Mouse (Mus musculus) megakaryocyte, embryonic 14.5 days (primary cell): ENCODE data around the gene Mybpc1. TPM values are rescaled to one million over a fixed set of nuclear protein-coding genes. Genes with fewer than 3 reads are reported as not detected.
"Not testable (repeated sequence)": the region's sequence is repeated elsewhere in the genome, so short reads cannot be mapped to it uniquely, and the experiment has no call there.

ENCODE experiments used
- H3K27me3 ChIP-seq: replicated peaks from 2 replicates; pipeline ENCODE3; 2012; ENCODE audit warnings: inconsistent platforms
- H3K36me3 ChIP-seq: replicated peaks from 2 replicates; pipeline ENCODE3; 2012; ENCODE audit warnings: low read length, inconsistent platforms, mixed read lengths
- H3K4me1 ChIP-seq: 2 replicates; pipeline ENCODE4 v1.6.1; 2012; ENCODE audit warnings: inconsistent platforms
- H3K4me3 ChIP-seq: replicated peaks from 2 replicates; pipeline ENCODE3; 2012; ENCODE audit warnings: moderate library complexity, mild to moderate bottlenecking, inconsistent platforms
- H3K9me3 ChIP-seq: 2 replicates; pipeline ENCODE4 v1.6.1; 2012; ENCODE audit warnings: inconsistent platforms
- FLI1 ChIP-seq: IDR thresholded peaks from 2 replicates; pipeline ENCODE4 v1.6.1; 2012; ENCODE audit warnings: low read length, inconsistent platforms, mixed read lengths
- GATA1 ChIP-seq: IDR thresholded peaks from 3 replicates; pipeline ENCODE4 v1.6.1; 2012; ENCODE audit warnings: mixed read lengths, low read length, inconsistent platforms, borderline replicate concordance
- polyA plus RNA-seq: library from polyadenylated mRNA; stranded (reverse); fragments of >175 nt; gene quantifications from 2 replicates; pipeline ENCODE4 v1.2.3, GENCODE M21; 2012; ENCODE audit warnings: low replicate concordance; ENCODE audit not compliant: insufficient read depth

Mybpc1 gene
- polyA plus RNA-seq, 1 experiment = not detected

GRCm38 (mm10) chr10:88499993-88500392 lies 105.0 kb downstream of the Mybpc1 start:
- no peaks in the 10 kb centered on the region for H3K9me3 ChIP-seq
- TF ChIP-seq FLI1 = no peak
- no peak for TF ChIP-seq GATA1
- H3K4me3 ChIP-seq = no peak overlapping the region
- peaks cover 10% of the 10 kb centered on the region for H3K4me1 ChIP-seq
- H3K36me3 ChIP-seq = no peaks in the 10 kb centered on the region
- peaks cover 6% of the 10 kb centered on the region for H3K27me3 ChIP-seq

- H3K4me3 ChIP-seq = no peak overlapping the region
- H3K9me3 ChIP-seq = no peaks in the 10 kb centered on the region
- H3K27me3 ChIP-seq = no peaks in the 10 kb centered on the region
- no peaks in the 10 kb centered on the region for H3K36me3 ChIP-seq
- no peaks in the 10 kb centered on the region for H3K4me1 ChIP-seq
- TF ChIP-seq GATA1 = no peak
- no peak for TF ChIP-seq FLI1
Measured at GRCm38 (mm10) chr10:88496864-88497564, 107.9 kb downstream of the Mybpc1 start.

- no peaks in the 10 kb centered on the region for H3K36me3 ChIP-seq
- H3K27me3 ChIP-seq = no peaks in the 10 kb centered on the region
- H3K4me3 ChIP-seq = no peak overlapping the region
- TF ChIP-seq GATA1 = no peak
- TF ChIP-seq FLI1 = no peak
- no peaks in the 10 kb centered on the region for H3K9me3 ChIP-seq
- no peaks in the 10 kb centered on the region for H3K4me1 ChIP-seq
Measured at GRCm38 (mm10) chr10:88494959-88495587, 109.9 kb downstream of the Mybpc1 start.

- Histone ChIP-seq H3K27me3 (no peaks in the 10 kb centered on the region), H3K9me3 (no peaks in the 10 kb centered on the region), H3K4me1 (no peaks in the 10 kb centered on the region), H3K4me3 (no peak overlapping the region), H3K36me3 (no peaks in the 10 kb centered on the region)
- TF ChIP-seq FLI1 (no peak), GATA1 (no peak)
Measured at GRCm38 (mm10) chr10:88492658-88493057, 112.3 kb downstream of the Mybpc1 start.

GRCm38 (mm10) chr10:88491632-88492031 lies 113.3 kb downstream of the Mybpc1 start:
- TF ChIP-seq GATA1 (no peak), FLI1 (no peak)
- H3K9me3 ChIP-seq = no peaks in the 10 kb centered on the region
- no peaks in the 10 kb centered on the region for H3K4me1 ChIP-seq
- no peak overlapping the region for H3K4me3 ChIP-seq
- H3K36me3 ChIP-seq = no peaks in the 10 kb centered on the region
- no peaks in the 10 kb centered on the region for H3K27me3 ChIP-seq

- Histone ChIP-seq H3K9me3 (no peaks in the 10 kb centered on the region), H3K4me3 (no peak overlapping the region), H3K27me3 (no peaks in the 10 kb centered on the region), H3K36me3 (no peaks in the 10 kb centered on the region), H3K4me1 (no peaks in the 10 kb centered on the region)
- TF ChIP-seq FLI1 (no peak), GATA1 (no peak)
Measured at GRCm38 (mm10) chr10:88488629-88489028, 116.3 kb downstream of the Mybpc1 start.

- H3K9me3 ChIP-seq, H3K4me3 ChIP-seq, H3K36me3 ChIP-seq, H3K4me1 ChIP-seq, H3K27me3 ChIP-seq: not testable (repeated sequence)
Measured at GRCm38 (mm10) chr10:88482866-88483265, 122.1 kb downstream of the Mybpc1 start.

Other genes with a start within 250 kb of the Mybpc1 start
- 0.72 TPM in 1 of 2 replicates, not detected in the other for gene Dram1, start 226.1 kb downstream of the Mybpc1 start, polyA plus RNA-seq
- 0.57 TPM in 1 of 2 replicates, not detected in the other for gene Gnptab, start 226.0 kb downstream of the Mybpc1 start, polyA plus RNA-seq
- gene Sycp3, start 145.6 kb downstream of the Mybpc1 start, polyA plus RNA-seq = not detected in 2 replicates
- gene Chpt1, start 101.1 kb downstream of the Mybpc1 start, polyA plus RNA-seq = 3.2 and 4.8 TPM in 2 replicates
- gene Spic, start 79.9 kb upstream of the Mybpc1 start, polyA plus RNA-seq = not detected in 2 replicates
- 6.0 and 25.2 TPM in 2 replicates for gene Arl1, start 125.7 kb upstream of the Mybpc1 start, polyA plus RNA-seq
- 1.3 TPM in 1 of 2 replicates, not detected in the other for gene Utp20, start 221.7 kb upstream of the Mybpc1 start, polyA plus RNA-seq